Mouse (Mus musculus): Measurements from ENCODE around the gene Ubc. TPM values are rescaled to one million over a fixed set of nuclear protein-coding genes. Genes with fewer than 3 reads are reported as not detected.

Gene Ubc
- polyA plus RNA-seq, 1 experiment from 2014 or later: 1,042 TPM

GRCm38 (mm10) chr5:125337526-125337925, 52.5 kb downstream of the Ubc start:
- Histone ChIP-seq H3K36me3 (ENCODE audit: control insufficient read depth, insufficient read depth, low read length) (no peaks in the 10 kb centered on the region), H3K4me1 (replicated peaks; ENCODE audit: control insufficient read depth, insufficient read depth, low read length) (peaks cover 16% of the 10 kb centered on the region), H3K9ac (ENCODE audit: low read length) (no peak overlapping the region), H3K27me3 (ENCODE audit: control insufficient read depth, insufficient read depth, low read length) (no peaks in the 10 kb centered on the region), H3K9me3 (ENCODE audit: control insufficient read depth, low read length) (no peaks in the 10 kb centered on the region), H3K4me3 (ENCODE audit: low read depth, low read length) (no peak overlapping the region), H3K27ac (ENCODE audit: low read depth, low read length) (no peak overlapping the region), H3K4me2 (ENCODE audit: low read depth, low read length, severe bottlenecking) (no peak overlapping the region)
- ATAC-seq (replicated peaks; ENCODE audit: low FRiP score) (no peak), DNase-seq (ENCODE audit: low spot score) (no peak)
- WGBS: 70% methylated on average over 7 of the region's 7 CpGs

GRCm38 (mm10) chr5:125337012-125337411, 53.0 kb downstream of the Ubc start:
- whole genome bisulfite sequencing: 47% methylated on average over 9 of the region's 9 CpGs
- H3K4me3 ChIP-seq (ENCODE audit: low read depth, low read length): no peak overlapping the region
- no peaks in the 10 kb centered on the region for H3K36me3 ChIP-seq (ENCODE audit: control insufficient read depth, insufficient read depth, low read length)
- no peak overlapping the region for H3K27ac ChIP-seq (ENCODE audit: low read depth, low read length)
- no peaks in the 10 kb centered on the region for H3K27me3 ChIP-seq (ENCODE audit: control insufficient read depth, insufficient read depth, low read length)
- H3K9me3 ChIP-seq (ENCODE audit: control insufficient read depth, low read length): no peaks in the 10 kb centered on the region
- H3K4me1 ChIP-seq (replicated peaks; ENCODE audit: control insufficient read depth, insufficient read depth, low read length): peaks cover 16% of the 10 kb centered on the region
- H3K4me2 ChIP-seq (ENCODE audit: low read depth, low read length, severe bottlenecking): no peak overlapping the region
- DNase-seq (ENCODE audit: low spot score) (no peak), ATAC-seq (replicated peaks; ENCODE audit: low FRiP score) (no peak)
- H3K9ac ChIP-seq (ENCODE audit: low read length): no peak overlapping the region

Other genes with a start within 250 kb of the Ubc start
- 27.3 and 29.5 TPM in 2 replicates for gene Ncor2, start 211.0 kb downstream of the Ubc start, polyA plus RNA-seq (2014; fragmentation: Nextera tagmentation; extraction: Ambion mirVana)
- gene Scarb1, start 49.1 kb downstream of the Ubc start, polyA plus RNA-seq (2014; fragmentation: Nextera tagmentation; extraction: Ambion mirVana): 43.7 and 45.7 TPM in 2 replicates
- 0.23 and 0.65 TPM in 2 replicates for gene Gm10382, start 880 bp downstream of the Ubc start, polyA plus RNA-seq (2014; fragmentation: Nextera tagmentation; extraction: Ambion mirVana)
- gene Dhx37, start 43.9 kb upstream of the Ubc start, polyA plus RNA-seq (2014; fragmentation: Nextera tagmentation; extraction: Ambion mirVana): 15.7 and 16.4 TPM in 2 replicates
- 44.1 TPM in 2 replicates for gene Bri3bp, start 51.4 kb upstream of the Ubc start, polyA plus RNA-seq (2014; fragmentation: Nextera tagmentation; extraction: Ambion mirVana)
- gene Aacs, start 85.6 kb upstream of the Ubc start, polyA plus RNA-seq (2014; fragmentation: Nextera tagmentation; extraction: Ambion mirVana): 55.4 and 56.6 TPM in 2 replicates
- 0.67 and 1.0 TPM in 2 replicates for gene Tmem132b, start 141.6 kb upstream of the Ubc start, polyA plus RNA-seq (2014; fragmentation: Nextera tagmentation; extraction: Ambion mirVana)